Mouse (Mus musculus) lung, postnatal 0 days (tissue): ENCODE data around the gene Raf1. TPM values are rescaled to one million over a fixed set of nuclear protein-coding genes. Genes with fewer than 3 reads are reported as not detected.

ENCODE experiments used
- ATAC-seq: fragments of 200-750 bp; cut with Nextera tagmentation; 2 replicates; pipeline ENCODE4 v1.8.0; 2017; ENCODE audit warnings: moderate library complexity
- DNase-seq: peaks from one replicate; pipeline ENCODE4 v3.0.0-alpha.2; 2016; ENCODE audit warnings: low spot score
- H3K27ac ChIP-seq: fragments of 300-500 bp; sonication (generic); 2 replicates; pipeline ENCODE4 v1.5.1; 2014; ENCODE audit warnings: antibody characterized with exemption, mild to moderate bottlenecking, low read length, mixed read lengths
- H3K27me3 ChIP-seq: fragments of 300-500 bp; sonication (generic); replicated peaks from 2 replicates; pipeline ENCODE4 v1.6.1; 2014; ENCODE audit warnings: low read length, mixed read lengths; ENCODE audit not compliant: insufficient read depth
- H3K36me3 ChIP-seq: fragments of 300-500 bp; sonication (generic); 2 replicates; pipeline ENCODE4 v1.6.1; 2014; ENCODE audit warnings: low read length, mixed read lengths; ENCODE audit not compliant: insufficient read depth
- H3K4me1 ChIP-seq: fragments of 300-500 bp; sonication (generic); 2 replicates; pipeline ENCODE4 v1.6.1; 2014; ENCODE audit warnings: antibody characterized with exemption, low read depth, low read length, mixed read lengths; ENCODE audit not compliant: insufficient read depth
- H3K4me2 ChIP-seq: fragments of 300-500 bp; sonication (generic); replicated peaks from 2 replicates; pipeline ENCODE4 v1.6.1; 2014; ENCODE audit warnings: low read depth, mild to moderate bottlenecking, low read length, moderate library complexity, mixed read lengths
- H3K4me3 ChIP-seq: fragments of 300-500 bp; sonication (generic); 2 replicates; pipeline ENCODE4 v1.5.1; 2014; ENCODE audit warnings: low read depth, low read length
- H3K9ac ChIP-seq: fragments of 300-500 bp; sonication (generic); replicated peaks from 2 replicates; pipeline ENCODE4 v1.6.1; 2014; ENCODE audit warnings: low read depth, mild to moderate bottlenecking
- H3K9me3 ChIP-seq: fragments of 300-500 bp; sonication (generic); 2 replicates; pipeline ENCODE4 v1.6.1; 2016; ENCODE audit warnings: low read length, mixed read lengths
- CTCF ChIP-seq: IDR thresholded peaks from 2 replicates; pipeline ENCODE4 v1.5.1; 2016; ENCODE audit warnings: antibody characterized with exemption, mild to moderate bottlenecking
- EP300 ChIP-seq: IDR thresholded peaks from 2 replicates; pipeline ENCODE4 v1.6.1; 2016; ENCODE audit warnings: antibody characterized with exemption, mild to moderate bottlenecking, control low read depth
- WGBS: fragments of 180-500 bp; shearing (Covaris S2); extraction: QIAGEN DNeasy Blood & Tissue Kit; methylation state at CpG from one replicate; pipeline ENCODE4 v1.1.7; 2014; 5-methylcytosine and 5-hydroxymethylcytosine counted together
- polyA plus RNA-seq: library from polyadenylated mRNA; unstranded; fragments of >200 nt; fragmentation: Nextera tagmentation; extraction: Ambion mirVana; gene quantifications from 2 replicates; pipeline ENCODE4 v1.2.1, GENCODE M21; 2015

Raf1 gene
- polyA plus RNA-seq, 1 experiment from 2014 or later = 58.9 TPM

DNA sequence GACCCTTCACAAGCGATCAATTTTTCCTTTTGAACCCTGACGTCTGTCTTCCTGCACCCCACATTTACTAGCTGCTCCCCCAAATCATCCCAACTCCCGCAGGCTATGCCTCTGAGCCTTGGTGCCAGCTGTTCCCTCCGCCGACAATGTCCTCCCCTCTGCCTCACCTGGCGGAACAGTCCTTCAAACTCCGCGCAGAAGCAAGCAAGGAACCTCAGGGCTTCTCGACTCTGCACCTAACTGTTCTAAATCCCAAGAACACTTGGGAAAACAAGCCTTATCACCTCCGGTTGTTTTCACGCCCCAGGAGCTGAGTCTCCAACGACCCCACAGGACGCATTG lies 1.3 kb downstream of the Raf1 start:
- no peaks in the 10 kb centered on the region for H3K9me3 ChIP-seq
- H3K27me3 ChIP-seq = no peaks in the 10 kb centered on the region
- peaks cover 8% of the 10 kb centered on the region; the same call in 1 of the 2 replicates for H3K4me1 ChIP-seq
- H3K36me3 ChIP-seq = no peaks in the 10 kb centered on the region
- peak; percentile 31 for DNase-seq
- WGBS = under 1% methylated on average over 13 of the region's 13 CpGs
- peak overlapping the region; percentile 99 for H3K9ac ChIP-seq
- no peak for TF ChIP-seq EP300
- no peak for TF ChIP-seq CTCF
- H3K4me2 ChIP-seq = peak overlapping the region; percentile 79
- ATAC-seq = no peak
- peak overlapping the region; percentile 99 for H3K4me3 ChIP-seq
- peak overlapping the region; percentile 99 for H3K27ac ChIP-seq

DNA sequence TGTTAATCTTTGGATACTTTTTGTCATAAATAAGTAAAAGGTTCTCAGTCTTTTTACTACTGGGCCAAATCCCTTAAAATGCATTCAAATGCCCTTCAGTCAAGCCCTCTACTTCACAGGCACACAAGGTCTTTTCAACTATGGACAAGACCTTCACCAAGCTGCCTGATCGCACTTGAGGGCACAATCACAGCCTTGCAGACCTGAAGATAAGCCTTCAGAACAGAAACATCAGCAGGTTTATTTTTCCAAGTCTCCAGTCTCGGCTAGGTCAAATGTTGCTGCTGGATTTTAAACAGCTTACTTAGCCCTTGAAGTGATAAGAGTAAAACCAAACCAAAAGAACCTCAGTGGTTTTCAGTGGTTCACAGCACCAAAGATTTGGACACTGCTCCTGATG lies 2.1 kb downstream of the Raf1 start:
- WGBS = 14% methylated on average over 2 of the region's 2 CpGs
- peak overlapping the region; percentile 99; the same call in 1 of the 2 replicates for H3K27ac ChIP-seq
- no peak for ATAC-seq

DNA sequence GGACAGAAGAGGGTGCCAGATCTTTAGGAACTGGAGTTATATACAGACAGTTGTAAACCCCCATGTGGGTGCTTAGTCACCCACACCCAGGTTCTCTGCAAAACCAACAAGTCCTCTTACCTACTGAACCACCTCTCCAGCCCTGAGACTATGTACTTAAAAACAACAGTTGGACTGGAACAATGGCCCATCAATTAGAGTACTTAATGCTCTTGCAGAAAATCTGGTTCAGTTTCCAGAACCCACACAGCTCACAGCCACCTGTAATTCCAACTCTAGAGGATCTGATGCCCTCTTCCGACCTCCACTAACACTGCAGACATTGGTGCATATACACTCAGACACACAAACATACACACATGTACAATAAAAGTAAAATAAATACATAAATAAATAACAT lies 3.7 kb downstream of the Raf1 start:
- no peak overlapping the region for H3K9ac ChIP-seq
- ATAC-seq (no peak), DNase-seq (no peak)
- H3K27ac ChIP-seq = no peak overlapping the region; the same call in 1 of the 2 replicates
- TF ChIP-seq EP300 = 0 out of 2 replicates have a peak, but pooled peaks have one; percentile 15
- no peak for TF ChIP-seq CTCF
- WGBS = 93% methylated on average over 1 of the region's 1 CpGs
- H3K4me1 ChIP-seq = peaks cover 8% of the 10 kb centered on the region; the same call in 1 of the 2 replicates
- H3K4me3 ChIP-seq = no peak overlapping the region
- H3K36me3 ChIP-seq = no peaks in the 10 kb centered on the region
- no peaks in the 10 kb centered on the region for H3K9me3 ChIP-seq
- no peaks in the 10 kb centered on the region for H3K27me3 ChIP-seq
- no peak overlapping the region for H3K4me2 ChIP-seq

More for the DNA sequence above, 2.1 kb downstream of the Raf1 start:
- TF ChIP-seq EP300 (no peak), CTCF (no peak)
- peaks cover 8% of the 10 kb centered on the region; the same call in 1 of the 2 replicates for H3K4me1 ChIP-seq
- peak overlapping the region; percentile 99 for H3K9ac ChIP-seq
- H3K27me3 ChIP-seq = no peaks in the 10 kb centered on the region
- H3K9me3 ChIP-seq = no peaks in the 10 kb centered on the region
- no peaks in the 10 kb centered on the region for H3K36me3 ChIP-seq
- peak overlapping the region; percentile 99 for H3K4me3 ChIP-seq
- H3K4me2 ChIP-seq = peak overlapping the region; percentile 79
- no peak for DNase-seq

DNA sequence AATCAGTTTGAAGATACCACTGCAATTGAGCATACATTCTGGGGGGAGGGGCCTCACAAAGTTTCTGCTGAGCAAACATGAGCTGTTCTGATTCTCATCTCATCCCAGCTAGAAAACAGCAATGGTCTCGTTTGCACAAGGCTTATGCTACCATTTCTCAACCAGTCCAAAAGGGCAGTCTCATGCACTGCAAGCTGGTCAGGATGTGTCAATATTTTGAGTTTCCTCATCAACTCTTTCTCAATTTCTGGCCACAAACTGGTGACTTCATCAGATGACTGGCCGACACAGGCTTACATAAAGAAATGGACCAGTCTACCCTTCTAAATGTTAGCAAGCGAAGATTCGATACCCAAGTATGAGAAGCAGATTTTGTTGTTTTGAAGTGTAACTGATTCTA lies 9.8 kb downstream of the Raf1 start:
- no peaks in the 10 kb centered on the region for H3K36me3 ChIP-seq
- peak; percentile 93 for ATAC-seq
- H3K9me3 ChIP-seq = no peaks in the 10 kb centered on the region
- H3K4me2 ChIP-seq = no peak overlapping the region
- no peaks in the 10 kb centered on the region for H3K27me3 ChIP-seq
- peak; percentile 95 for DNase-seq
- no peak overlapping the region for H3K9ac ChIP-seq
- H3K27ac ChIP-seq = peak overlapping the region; percentile 5; the same call in 1 of the 2 replicates
- H3K4me3 ChIP-seq = no peak overlapping the region
- H3K4me1 ChIP-seq = 0 out of 2 replicates have a peak, but pooled peaks cover 4% of the 10 kb centered on the region
- TF ChIP-seq EP300 (peak; percentile 88), CTCF (no peak)
- 50% methylated on average over 4 of the region's 4 CpGs for WGBS

DNA sequence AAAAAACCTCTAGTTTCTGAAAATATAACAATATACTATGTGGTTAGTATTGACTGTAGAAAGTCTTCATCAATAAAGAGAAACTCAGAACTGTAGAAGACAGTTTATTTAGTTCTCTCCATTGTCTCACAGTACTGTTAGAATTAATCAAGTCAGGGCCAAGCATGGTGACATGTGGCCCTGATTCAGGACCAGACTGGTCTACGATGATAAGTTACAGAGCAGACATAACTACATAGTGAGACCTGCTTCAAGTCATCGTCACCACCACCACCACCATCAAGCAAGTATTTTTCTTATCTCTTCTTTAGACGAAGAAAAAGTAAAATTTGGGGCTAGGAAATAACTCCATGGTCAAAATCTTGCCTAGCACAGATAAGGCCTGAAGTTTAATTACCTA lies 12.2 kb downstream of the Raf1 start:
- DNase-seq = no peak
- Histone ChIP-seq H3K4me3 (no peak overlapping the region), H3K27me3 (no peaks in the 10 kb centered on the region), H3K9ac (no peak overlapping the region), H3K36me3 (no peaks in the 10 kb centered on the region), H3K4me2 (no peak overlapping the region), H3K4me1 (0 out of 2 replicates have a peak, but pooled peaks cover 4% of the 10 kb centered on the region), H3K27ac (no peak overlapping the region), H3K9me3 (no peaks in the 10 kb centered on the region)
- ATAC-seq = no peak
- 72% methylated on average over 3 of the region's 3 CpGs for WGBS
- TF ChIP-seq EP300 = no peak
- no peak for TF ChIP-seq CTCF

DNA sequence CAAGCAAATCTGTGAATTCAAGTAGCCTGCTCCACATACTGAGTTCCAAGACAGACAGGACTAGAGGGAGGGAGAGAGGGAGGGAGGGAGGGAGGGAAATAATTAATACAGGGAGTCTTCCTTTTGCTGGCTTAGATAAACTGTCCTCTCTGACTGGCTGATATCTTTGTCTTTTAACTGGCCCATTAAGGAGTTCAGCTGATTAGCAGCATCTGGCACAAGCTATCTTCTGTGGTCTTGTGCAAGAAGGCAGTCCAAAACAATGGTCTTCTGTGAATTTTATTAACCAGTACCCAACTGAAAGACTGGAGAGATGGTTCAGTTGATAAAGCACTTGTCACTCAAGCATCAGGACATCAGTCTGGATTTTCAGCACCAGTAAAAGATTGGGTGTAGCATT lies 17.6 kb downstream of the Raf1 start:
- H3K36me3 ChIP-seq = no peaks in the 10 kb centered on the region
- no peaks in the 10 kb centered on the region for H3K4me1 ChIP-seq
- no peak overlapping the region for H3K4me2 ChIP-seq
- no peak overlapping the region for H3K4me3 ChIP-seq
- TF ChIP-seq CTCF (no peak), EP300 (no peak)
- ATAC-seq = no peak
- H3K27ac ChIP-seq = no peak overlapping the region
- H3K9ac ChIP-seq = no peak overlapping the region
- DNase-seq = no peak
- H3K27me3 ChIP-seq = no peaks in the 10 kb centered on the region
- H3K9me3 ChIP-seq = no peaks in the 10 kb centered on the region

DNA sequence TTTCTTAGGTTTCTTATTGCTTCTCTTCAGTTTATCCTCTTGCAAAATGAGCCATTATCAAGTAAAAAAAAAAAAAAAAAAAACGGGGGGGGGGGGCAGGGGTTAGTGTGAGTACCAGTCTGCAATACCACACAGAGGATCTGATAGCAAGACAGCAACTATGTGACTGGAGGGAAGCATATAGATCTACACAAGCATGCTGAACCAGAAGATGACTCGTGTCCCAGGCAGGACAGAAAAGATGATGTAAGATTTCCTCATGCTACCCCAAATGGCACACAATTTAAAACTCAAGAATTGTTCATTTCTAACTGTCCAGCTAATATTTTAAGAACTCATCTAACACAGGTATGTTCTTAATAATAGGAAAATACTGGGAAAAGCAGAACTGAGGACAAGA lies 22.5 kb downstream of the Raf1 start:
- 30% methylated on average over 2 of the region's 2 CpGs for WGBS
- no peak for ATAC-seq

More for the DNA sequence above, 22.5 kb downstream of the Raf1 start:
- Histone ChIP-seq H3K27ac (no peak overlapping the region), H3K4me2 (no peak overlapping the region), H3K27me3 (no peaks in the 10 kb centered on the region), H3K4me1 (peaks cover 11% of the 10 kb centered on the region; the same call in 1 of the 2 replicates), H3K9me3 (no peaks in the 10 kb centered on the region), H3K9ac (no peak overlapping the region), H3K36me3 (no peaks in the 10 kb centered on the region), H3K4me3 (no peak overlapping the region)
- no peak for DNase-seq
- TF ChIP-seq CTCF (no peak), EP300 (no peak)
